Mouse (Mus musculus): ENCODE data around the gene Galnt5. TPM values are rescaled to one million over a fixed set of nuclear protein-coding genes. Genes with fewer than 3 reads are reported as not detected.

The Galnt5 gene
- polyA plus RNA-seq, 1 experiment = not detected

DNA sequence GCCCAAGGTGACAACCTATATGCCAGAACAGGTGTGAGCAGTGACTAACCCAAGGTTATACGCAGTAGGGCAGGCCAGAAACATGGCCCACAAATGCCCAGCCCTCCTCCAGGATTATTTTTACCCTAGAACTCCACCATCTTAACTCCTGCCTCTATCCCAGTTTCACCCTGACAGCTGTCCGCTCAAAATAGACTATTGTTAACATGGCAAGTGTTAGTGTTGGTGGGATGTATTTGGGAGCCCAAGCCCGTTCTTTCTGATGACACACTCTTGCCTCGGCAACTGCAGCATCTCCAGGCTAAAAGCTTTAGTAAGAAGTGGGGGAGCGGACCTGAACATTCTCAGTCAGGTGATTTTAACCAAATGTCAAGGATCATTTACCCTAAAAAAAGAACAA lies 9.4 kb downstream of the Galnt5 start:
- H3K4me3 ChIP-seq (ENCODE audit: insufficient read depth, poor library complexity, severe bottlenecking) = no peak overlapping the region
- H3K79me3 ChIP-seq (ENCODE audit: low read depth) = no peaks in the 10 kb centered on the region
- H3K36me3 ChIP-seq (ENCODE audit: control insufficient read depth, insufficient read depth) = no peaks in the 10 kb centered on the region
- no peak overlapping the region for H3ac ChIP-seq (ENCODE audit: control insufficient read depth, insufficient read length, low read depth)
- TF ChIP-seq CEBPB (IDR thresholded peaks at IDR 0.05; ENCODE audit: low read depth) (no peak), MYOG (IDR thresholded peaks at IDR 0.05; ENCODE audit: control insufficient read depth, extremely low read depth, insufficient read length) (no peak), USF1 (IDR thresholded peaks at IDR 0.05; ENCODE audit: low read depth) (no peak), MYOD1 (IDR thresholded peaks at IDR 0.05; ENCODE audit: control insufficient read depth, insufficient read length, low read depth) (no peak), FOSL1 (IDR thresholded peaks at IDR 0.05; ENCODE audit: insufficient read depth, low read length, poor library complexity, severe bottlenecking) (no peak), MAX (IDR thresholded peaks at IDR 0.05) (no peak), CTCF (IDR thresholded peaks at IDR 0.05; ENCODE audit: control insufficient read depth, insufficient read depth, insufficient read length) (no peak)
- no peaks in the 10 kb centered on the region for H3K27me3 ChIP-seq (ENCODE audit: control insufficient read depth, insufficient read depth, insufficient read length)
- H3K79me2 ChIP-seq (ENCODE audit: control insufficient read depth, insufficient read depth) = no peaks in the 10 kb centered on the region

DNA sequence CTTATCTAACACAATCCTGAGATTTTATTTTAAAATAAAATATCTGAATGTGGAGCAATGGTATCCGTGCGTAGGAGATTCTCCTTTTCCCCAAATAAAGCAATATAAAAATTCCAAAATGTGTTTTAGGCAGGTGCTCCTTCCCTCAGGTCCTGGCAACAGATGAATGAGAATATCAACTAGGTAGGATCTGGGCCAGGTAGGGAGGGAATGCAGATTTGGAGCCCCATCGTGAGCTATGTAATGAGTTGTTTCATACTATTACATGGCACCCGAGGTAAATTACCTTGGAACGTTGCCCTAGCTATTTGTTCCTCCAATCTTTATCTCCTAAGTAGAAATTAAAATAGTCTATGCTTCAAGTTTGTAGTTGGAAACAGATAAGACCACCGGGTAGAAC lies 25.9 kb downstream of the Galnt5 start:
- TF ChIP-seq CTCF (IDR thresholded peaks at IDR 0.05; ENCODE audit: control insufficient read depth, insufficient read depth, insufficient read length) = no peak
- no peak for TF ChIP-seq USF1 (IDR thresholded peaks at IDR 0.05; ENCODE audit: low read depth)
- no peaks in the 10 kb centered on the region for H3K36me3 ChIP-seq (ENCODE audit: control insufficient read depth, insufficient read depth)
- no peak overlapping the region for H3ac ChIP-seq (ENCODE audit: control insufficient read depth, insufficient read length, low read depth)
- no peaks in the 10 kb centered on the region for H3K79me2 ChIP-seq (ENCODE audit: control insufficient read depth, insufficient read depth)
- no peaks in the 10 kb centered on the region for H3K27me3 ChIP-seq (ENCODE audit: control insufficient read depth, insufficient read depth, insufficient read length)
- H3K4me3 ChIP-seq (ENCODE audit: insufficient read depth, poor library complexity, severe bottlenecking) = no peak overlapping the region
- no peaks in the 10 kb centered on the region for H3K79me3 ChIP-seq (ENCODE audit: low read depth)

DNA sequence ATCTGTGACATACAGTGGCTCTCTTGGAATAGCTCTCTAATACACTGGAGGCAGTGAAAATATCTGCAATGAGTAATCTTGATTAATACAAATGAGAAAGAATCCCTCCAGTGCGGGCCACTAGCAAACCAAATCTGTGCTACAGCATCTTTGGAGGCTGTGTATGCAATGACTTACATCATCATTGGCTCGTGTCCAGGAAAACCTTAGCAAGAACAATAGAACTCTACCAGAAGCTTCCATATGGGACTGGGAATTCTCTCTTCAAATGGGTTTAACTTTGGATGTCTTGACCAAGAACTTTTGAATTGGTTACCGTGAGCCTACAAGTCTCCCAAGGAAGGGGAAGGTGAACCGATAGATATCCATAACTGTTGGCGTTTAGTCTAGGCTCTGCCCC lies 29.1 kb downstream of the Galnt5 start:
- Histone ChIP-seq H3ac (ENCODE audit: control insufficient read depth, insufficient read length, low read depth) (no peak overlapping the region), H3K36me3 (ENCODE audit: control insufficient read depth, insufficient read depth) (no peaks in the 10 kb centered on the region), H3K79me3 (ENCODE audit: low read depth) (no peaks in the 10 kb centered on the region), H3K79me2 (ENCODE audit: control insufficient read depth, insufficient read depth) (no peaks in the 10 kb centered on the region), H3K4me3 (ENCODE audit: insufficient read depth, poor library complexity, severe bottlenecking) (no peak overlapping the region), H3K27me3 (ENCODE audit: control insufficient read depth, insufficient read depth, insufficient read length) (no peaks in the 10 kb centered on the region)
- TF ChIP-seq MAX (IDR thresholded peaks at IDR 0.05) (no peak), FOSL1 (IDR thresholded peaks at IDR 0.05; ENCODE audit: insufficient read depth, low read length, poor library complexity, severe bottlenecking) (no peak), CEBPB (IDR thresholded peaks at IDR 0.05; ENCODE audit: low read depth) (no peak), MYOG (IDR thresholded peaks at IDR 0.05; ENCODE audit: control insufficient read depth, extremely low read depth, insufficient read length) (no peak), USF1 (IDR thresholded peaks at IDR 0.05; ENCODE audit: low read depth) (no peak), CTCF (IDR thresholded peaks at IDR 0.05; ENCODE audit: control insufficient read depth, insufficient read depth, insufficient read length) (no peak), MYOD1 (IDR thresholded peaks at IDR 0.05; ENCODE audit: control insufficient read depth, insufficient read length, low read depth) (no peak)

DNA sequence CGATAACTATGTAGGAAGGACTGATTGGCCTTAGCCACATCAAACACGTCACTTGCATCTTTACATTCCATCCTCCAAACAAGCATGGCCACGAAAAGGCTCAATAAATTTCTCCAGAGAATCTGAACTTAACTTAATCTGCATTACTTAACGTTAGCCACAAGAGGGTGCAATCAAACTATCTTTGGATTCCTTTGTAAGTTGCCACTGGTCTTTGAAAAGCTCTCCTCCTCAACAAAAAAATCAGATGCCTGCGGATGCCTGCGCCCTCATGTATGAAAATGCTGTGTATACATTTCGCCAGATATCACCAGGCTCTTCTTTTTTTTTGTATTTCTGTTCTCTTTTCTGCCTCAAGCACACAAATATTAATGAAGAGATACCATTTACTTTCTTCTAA lies 31.7 kb downstream of the Galnt5 start:
- H3K79me2 ChIP-seq (ENCODE audit: control insufficient read depth, insufficient read depth) = no peaks in the 10 kb centered on the region
- no peak overlapping the region for H3K4me3 ChIP-seq (ENCODE audit: insufficient read depth, poor library complexity, severe bottlenecking)
- no peaks in the 10 kb centered on the region for H3K79me3 ChIP-seq (ENCODE audit: low read depth)
- H3K36me3 ChIP-seq (ENCODE audit: control insufficient read depth, insufficient read depth) = no peaks in the 10 kb centered on the region
- TF ChIP-seq MYOG (IDR thresholded peaks at IDR 0.05; ENCODE audit: control insufficient read depth, extremely low read depth, insufficient read length) (no peak), FOSL1 (IDR thresholded peaks at IDR 0.05; ENCODE audit: insufficient read depth, low read length, poor library complexity, severe bottlenecking) (no peak), MYOD1 (IDR thresholded peaks at IDR 0.05; ENCODE audit: control insufficient read depth, insufficient read length, low read depth) (no peak), MAX (IDR thresholded peaks at IDR 0.05) (no peak), USF1 (IDR thresholded peaks at IDR 0.05; ENCODE audit: low read depth) (no peak), CTCF (IDR thresholded peaks at IDR 0.05; ENCODE audit: control insufficient read depth, insufficient read depth, insufficient read length) (no peak), CEBPB (IDR thresholded peaks at IDR 0.05; ENCODE audit: low read depth) (no peak)
- H3ac ChIP-seq (ENCODE audit: control insufficient read depth, insufficient read length, low read depth) = no peak overlapping the region
- no peaks in the 10 kb centered on the region for H3K27me3 ChIP-seq (ENCODE audit: control insufficient read depth, insufficient read depth, insufficient read length)

DNA sequence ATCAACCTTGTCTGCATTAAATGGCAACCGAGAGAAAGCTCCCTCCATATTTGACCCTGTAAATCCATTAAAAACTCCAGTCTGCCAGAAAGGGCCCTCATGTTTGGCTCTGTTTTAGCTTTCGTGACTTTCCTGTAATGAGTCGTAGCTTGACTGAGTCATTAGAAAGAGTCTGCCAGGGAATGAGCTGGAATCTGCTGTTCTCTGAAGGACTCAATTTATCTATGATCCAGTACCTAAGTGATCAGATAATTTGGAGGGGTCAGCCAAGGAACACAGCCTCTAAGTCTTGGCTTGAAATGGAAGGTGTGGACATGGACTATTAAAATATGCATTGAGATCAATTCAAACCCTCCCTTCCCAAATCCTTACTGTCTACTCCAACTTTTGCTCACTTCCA lies 33.7 kb downstream of the Galnt5 start:
- Histone ChIP-seq H3K27me3 (ENCODE audit: control insufficient read depth, insufficient read depth, insufficient read length) (no peaks in the 10 kb centered on the region), H3K4me3 (ENCODE audit: insufficient read depth, poor library complexity, severe bottlenecking) (no peak overlapping the region), H3ac (ENCODE audit: control insufficient read depth, insufficient read length, low read depth) (no peak overlapping the region), H3K36me3 (ENCODE audit: control insufficient read depth, insufficient read depth) (no peaks in the 10 kb centered on the region), H3K79me2 (ENCODE audit: control insufficient read depth, insufficient read depth) (no peaks in the 10 kb centered on the region), H3K79me3 (ENCODE audit: low read depth) (no peaks in the 10 kb centered on the region)
- TF ChIP-seq CEBPB (IDR thresholded peaks at IDR 0.05; ENCODE audit: low read depth) (no peak), USF1 (IDR thresholded peaks at IDR 0.05; ENCODE audit: low read depth) (no peak), MAX (IDR thresholded peaks at IDR 0.05) (no peak), FOSL1 (IDR thresholded peaks at IDR 0.05; ENCODE audit: insufficient read depth, low read length, poor library complexity, severe bottlenecking) (no peak), CTCF (IDR thresholded peaks at IDR 0.05; ENCODE audit: control insufficient read depth, insufficient read depth, insufficient read length) (no peak), MYOD1 (IDR thresholded peaks at IDR 0.05; ENCODE audit: control insufficient read depth, insufficient read length, low read depth) (no peak), MYOG (IDR thresholded peaks at IDR 0.05; ENCODE audit: control insufficient read depth, extremely low read depth, insufficient read length) (no peak)

DNA sequence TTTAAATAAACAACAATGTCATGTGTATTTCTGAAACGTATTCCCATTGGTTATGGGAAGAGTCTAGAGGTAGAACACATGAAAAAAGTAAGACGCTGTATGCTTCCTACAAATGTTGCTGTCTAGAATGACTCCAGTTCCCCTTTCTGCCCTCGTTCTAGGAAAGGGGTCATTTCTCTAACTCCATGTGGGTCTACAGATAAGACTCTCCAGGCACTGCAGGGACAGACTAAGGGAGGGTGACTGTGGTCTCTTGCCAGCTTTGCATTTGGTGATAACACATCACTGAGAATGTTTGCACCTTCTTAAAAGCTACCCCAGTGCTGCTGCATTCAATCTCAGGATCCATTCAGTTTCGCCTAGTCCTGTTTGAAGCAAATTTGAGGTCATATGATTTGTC lies 38.0 kb downstream of the Galnt5 start:
- H3K27me3 ChIP-seq (ENCODE audit: control insufficient read depth, insufficient read depth, insufficient read length) = no peaks in the 10 kb centered on the region
- H3K4me3 ChIP-seq (ENCODE audit: insufficient read depth, poor library complexity, severe bottlenecking) = no peak overlapping the region
- H3K36me3 ChIP-seq (ENCODE audit: control insufficient read depth, insufficient read depth) = no peaks in the 10 kb centered on the region
- H3ac ChIP-seq (ENCODE audit: control insufficient read depth, insufficient read length, low read depth) = no peak overlapping the region
- no peaks in the 10 kb centered on the region for H3K79me3 ChIP-seq (ENCODE audit: low read depth)
- no peaks in the 10 kb centered on the region for H3K79me2 ChIP-seq (ENCODE audit: control insufficient read depth, insufficient read depth)
- TF ChIP-seq MAX (IDR thresholded peaks at IDR 0.05) (no peak), FOSL1 (IDR thresholded peaks at IDR 0.05; ENCODE audit: insufficient read depth, low read length, poor library complexity, severe bottlenecking) (no peak), CTCF (IDR thresholded peaks at IDR 0.05; ENCODE audit: control insufficient read depth, insufficient read depth, insufficient read length) (no peak), MYOG (IDR thresholded peaks at IDR 0.05; ENCODE audit: control insufficient read depth, extremely low read depth, insufficient read length) (no peak), CEBPB (IDR thresholded peaks at IDR 0.05; ENCODE audit: low read depth) (no peak), MYOD1 (IDR thresholded peaks at IDR 0.05; ENCODE audit: control insufficient read depth, insufficient read length, low read depth) (no peak), USF1 (IDR thresholded peaks at IDR 0.05; ENCODE audit: low read depth) (no peak)
